Mouse (Mus musculus): ENCODE measurements around the gene Olfr918. TPM values are rescaled to one million over a fixed set of nuclear protein-coding genes. Genes with fewer than 3 reads are reported as not detected.

Gene Olfr918
- total RNA-seq (2021) = not detected
- long read RNA-seq, experiment 1 = 0 reads
- long read RNA-seq, experiment 2 = 0 reads

DNA sequence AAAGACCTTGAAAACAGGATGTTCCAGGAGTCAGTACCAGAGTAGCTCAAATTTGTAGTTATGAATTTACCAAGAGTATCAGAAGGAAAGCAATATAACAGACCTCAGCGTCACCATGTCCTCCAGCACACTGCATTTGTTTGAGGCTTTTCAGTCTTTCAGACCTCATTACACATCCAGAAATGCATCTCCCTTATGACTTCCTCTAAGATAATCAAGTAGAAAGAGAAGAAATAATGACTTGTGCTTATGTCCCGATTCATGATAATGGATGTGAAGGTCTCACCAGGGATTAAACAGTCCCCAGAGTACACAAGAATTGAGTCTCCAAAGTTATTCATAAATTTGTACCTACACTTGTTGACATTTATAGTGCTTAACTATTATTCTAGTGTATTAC is at the start of gene Olfr918:
TSS of gene Olfr918 (minus strand) at position 101 of the 400 bp plus-strand sequence.
- Histone ChIP-seq H3K4me3 (no peak within 1 kb of the TSS), H3K27ac (no peak within 1 kb of the TSS)
- no peak for TF ChIP-seq CTCF (conservative IDR thresholded peaks at IDR 0.05)
- DNase-seq (ENCODE audit: low spot score in 2 of 2) = no peak

DNA sequence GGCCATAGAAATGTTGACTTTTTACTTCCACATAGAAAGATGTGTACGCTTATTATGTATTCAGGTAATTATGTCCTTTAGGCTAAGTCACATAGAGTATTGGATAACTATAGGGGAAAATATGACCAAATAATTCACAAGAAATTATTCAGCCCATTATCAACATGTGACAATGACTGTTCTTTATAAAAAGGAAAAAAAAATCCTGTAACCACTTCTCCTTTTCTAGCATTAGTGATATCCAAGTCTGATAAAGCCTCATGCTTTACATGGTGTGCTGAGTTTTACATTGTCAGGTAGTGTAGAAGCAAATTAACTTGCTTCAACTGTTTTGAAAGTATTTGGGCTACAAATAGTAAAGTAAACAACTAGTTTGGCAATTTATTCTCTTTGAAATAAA is 49.6 kb upstream of the Olfr918 start:
- Histone ChIP-seq H3K27ac (no peak overlapping the region), H3K4me3 (no peak overlapping the region)
- TF ChIP-seq CTCF (conservative IDR thresholded peaks at IDR 0.05) = no peak
- DNase-seq (ENCODE audit: low spot score in 2 of 2) = no peak

DNA sequence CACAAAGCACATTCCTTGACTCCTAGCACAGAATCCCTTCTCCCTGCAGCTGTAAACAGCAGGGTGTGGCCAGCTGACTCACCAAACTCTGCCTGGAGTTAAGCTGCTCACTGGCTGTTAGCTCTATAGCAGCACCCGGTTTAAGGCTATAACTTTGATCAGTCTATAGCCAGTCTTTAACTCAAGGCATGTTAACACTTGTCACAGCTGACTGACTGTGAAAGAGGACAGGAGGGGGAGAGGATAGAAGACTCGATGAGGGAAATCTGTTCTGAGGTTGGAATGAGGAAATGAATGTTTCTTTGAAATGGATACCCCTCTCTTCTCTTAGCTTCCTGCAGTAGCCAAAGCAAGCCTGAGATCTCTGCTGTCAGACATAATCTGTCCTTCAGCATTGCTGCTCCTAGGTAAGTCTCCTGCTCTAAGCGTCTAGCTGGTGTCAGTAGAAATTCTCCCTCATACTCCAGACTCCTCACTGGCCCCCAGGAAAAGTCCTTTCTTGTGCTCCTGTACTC is 44.6 kb upstream of the Olfr918 start:
- peak overlapping the region; percentile 67; the same call in 1 of the 2 replicates for H3K27ac ChIP-seq

DNA sequence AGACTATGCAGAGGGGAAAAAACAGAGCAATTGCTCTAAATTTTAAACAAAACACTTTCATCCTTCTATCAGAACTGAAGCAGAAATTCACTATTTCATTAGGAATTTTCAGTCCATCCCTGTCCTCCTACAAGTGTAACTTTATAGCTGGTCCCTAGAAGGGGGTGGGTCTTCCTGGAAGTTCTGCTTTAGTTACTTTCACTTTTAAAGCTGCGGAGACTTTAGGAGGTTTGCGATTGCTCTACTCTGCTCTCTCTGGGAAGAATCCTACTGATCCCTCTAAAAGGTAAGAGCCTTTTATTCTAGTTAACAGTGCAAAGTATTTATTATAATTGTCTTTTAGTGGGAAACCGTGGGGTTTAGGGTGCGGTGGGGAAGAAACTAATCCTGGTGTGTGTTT is 43.7 kb upstream of the Olfr918 start, which contains the start of gene Vwa5a:
TSS of gene Vwa5a (plus strand) at position 167 of the 400 bp plus-strand sequence.
- TF ChIP-seq CTCF (conservative IDR thresholded peaks at IDR 0.05) = no peak
- peak within 1 kb of the TSS; percentile 67 for H3K27ac ChIP-seq
- H3K4me3 ChIP-seq = peak within 1 kb of the TSS; percentile 62
- peak; percentile 10 to 25 for DNase-seq (ENCODE audit: low spot score in 2 of 2)

More for the DNA sequence above, 44.6 kb upstream of the Olfr918 start:
- DNase-seq (ENCODE audit: low spot score in 2 of 2) = no peak
- peak overlapping the region; percentile 62 for H3K4me3 ChIP-seq
- no peak for TF ChIP-seq CTCF (conservative IDR thresholded peaks at IDR 0.05)

DNA sequence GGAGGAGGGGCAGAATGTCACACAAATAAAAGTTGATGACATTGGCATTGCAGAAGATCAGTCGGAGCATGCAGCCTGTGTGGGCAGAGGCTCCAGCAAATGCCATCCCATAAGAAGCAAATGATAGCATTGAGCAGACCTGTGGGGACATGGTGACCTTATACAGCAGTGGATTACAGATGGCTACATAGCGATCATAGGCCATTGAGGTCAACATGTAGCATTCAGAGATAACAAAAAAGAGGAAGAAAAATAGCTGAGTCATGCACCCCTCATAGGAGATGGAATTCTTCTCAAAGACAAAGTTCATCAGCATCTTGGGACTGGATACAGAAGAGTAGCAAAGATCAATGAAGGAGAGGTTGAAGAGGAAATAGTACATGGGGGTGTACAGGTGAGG is 1.5 kb downstream of the Olfr918 start:
- Histone ChIP-seq H3K4me3 (no peak overlapping the region), H3K27ac (no peak overlapping the region)
- TF ChIP-seq CTCF (conservative IDR thresholded peaks at IDR 0.05) = no peak
- DNase-seq (ENCODE audit: low spot score in 2 of 2) = no peak

DNA sequence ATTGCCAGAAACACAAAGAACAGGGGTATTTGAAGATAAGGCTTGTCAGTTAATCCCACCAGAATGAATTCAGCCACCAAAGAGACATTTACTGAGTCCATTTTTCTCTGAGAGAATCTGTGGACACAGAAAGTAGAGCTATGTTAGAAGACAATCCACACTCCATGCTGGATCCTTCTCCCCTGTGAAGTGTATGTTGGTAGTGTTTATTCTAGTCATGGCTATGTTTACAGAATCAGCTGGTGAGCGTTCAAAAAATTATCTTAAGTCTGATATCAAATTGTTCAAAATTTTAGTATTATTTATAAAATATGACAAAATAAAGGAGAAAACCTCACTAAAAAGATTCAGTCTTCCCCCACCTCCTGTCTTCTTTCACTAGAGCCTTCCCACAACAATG is 8.7 kb downstream of the Olfr918 start, which contains the start of gene Olfr917:
TSS of gene Olfr917 (minus strand) at position 101 of the 400 bp plus-strand sequence.
- no peak within 1 kb of the TSS for H3K4me3 ChIP-seq
- TF ChIP-seq CTCF (conservative IDR thresholded peaks at IDR 0.05) = no peak
- no peak within 1 kb of the TSS for H3K27ac ChIP-seq
- no peak for DNase-seq (ENCODE audit: low spot score in 2 of 2)

DNA sequence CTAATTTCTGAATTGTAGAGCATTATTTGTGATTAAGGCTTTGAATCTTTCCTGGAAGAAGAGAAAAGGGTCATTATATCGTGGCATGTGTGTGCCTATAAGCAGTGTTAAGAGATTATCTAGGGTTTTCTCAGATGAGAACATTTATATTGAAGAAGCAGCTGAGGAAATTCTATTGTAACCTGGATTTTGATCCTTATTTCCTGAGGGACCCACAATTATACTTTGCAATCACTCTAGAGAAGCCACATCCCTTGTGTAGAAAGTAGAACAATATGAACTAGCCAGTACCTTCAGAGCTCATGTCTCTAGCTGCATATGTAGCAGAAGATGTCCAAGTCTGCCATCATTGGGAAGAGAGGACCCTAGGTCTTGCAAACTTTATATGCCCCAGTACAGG is 14.6 kb downstream of the Olfr918 start, which contains the start of gene Olfr916:
TSS of gene Olfr916 (minus strand) at position 101 of the 400 bp plus-strand sequence.
- no peak for DNase-seq (ENCODE audit: low spot score in 2 of 2)
- no peak for TF ChIP-seq CTCF (conservative IDR thresholded peaks at IDR 0.05)
- Histone ChIP-seq H3K27ac (no peak within 1 kb of the TSS), H3K4me3 (no peak within 1 kb of the TSS)

DNA sequence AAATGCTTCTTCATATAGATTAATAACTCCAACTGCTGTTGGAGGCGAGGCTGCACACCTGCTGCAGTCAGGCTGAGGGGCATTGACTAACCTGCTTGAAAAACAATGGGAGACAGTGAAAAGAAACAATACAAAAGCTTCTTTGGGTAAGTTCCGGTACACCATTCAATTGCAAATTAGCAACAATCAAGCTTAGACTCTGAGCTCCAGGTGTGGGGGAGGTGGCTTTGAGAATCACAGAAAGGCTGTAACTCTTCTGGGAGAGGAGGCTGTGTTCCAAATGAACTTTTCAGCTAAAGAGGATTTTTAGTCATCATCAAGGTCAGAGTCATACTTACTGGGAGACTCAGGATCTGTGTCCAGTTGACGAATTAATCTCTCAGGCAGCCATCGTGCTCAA is 42.0 kb downstream of the Olfr918 start:
- DNase-seq (ENCODE audit: low spot score in 2 of 2) = no peak
- Histone ChIP-seq H3K4me3 (no peak overlapping the region), H3K27ac (no peak overlapping the region)
- TF ChIP-seq CTCF (conservative IDR thresholded peaks at IDR 0.05) = no peak

Other genes starting within 250 kb of the Olfr918 start
- not detected for gene Olfr901, start 245.1 kb downstream of the Olfr918 start, total RNA-seq (2021)
- gene Olfr902, start 226.9 kb downstream of the Olfr918 start, total RNA-seq (2021) = not detected
- gene Olfr904, start 211.5 kb downstream of the Olfr918 start, total RNA-seq (2021) = not detected
- gene Olfr905, start 203.5 kb downstream of the Olfr918 start, total RNA-seq (2021) = not detected
- gene Olfr906, start 187.5 kb downstream of the Olfr918 start, total RNA-seq (2021) = not detected
- not detected for gene Olfr907, start 178.8 kb downstream of the Olfr918 start, total RNA-seq (2021)
- gene Olfr911-ps1, start 153.0 kb downstream of the Olfr918 start, total RNA-seq (2021) = not detected
- gene Olfr910, start 136.8 kb downstream of the Olfr918 start, total RNA-seq (2021) = not detected
- gene Olfr912, start 94.4 kb downstream of the Olfr918 start, total RNA-seq (2021) = not detected
- not detected for gene Olfr913, start 81.8 kb downstream of the Olfr918 start, total RNA-seq (2021)
- gene Olfr914, start 69.5 kb downstream of the Olfr918 start, total RNA-seq (2021) = not detected
- gene Olfr916, start 14.7 kb downstream of the Olfr918 start, total RNA-seq (2021) = not detected
- gene Olfr917, start 8.8 kb downstream of the Olfr918 start, total RNA-seq (2021) = not detected
- gene Olfr919, start 29.1 kb upstream of the Olfr918 start, total RNA-seq (2021) = not detected
- gene Vwa5a, start 43.7 kb upstream of the Olfr918 start, total RNA-seq (2021) = 10 to 100 TPM in 1 of 2 experiments, 1 to 10 TPM in 1; 9.6 to 14.1 TPM
- under 1 TPM; 0.05 to 0.10 TPM for gene Olfr920, start 77.7 kb upstream of the Olfr918 start, total RNA-seq (2021)
- gene Olfr921, start 98.5 kb upstream of the Olfr918 start, total RNA-seq (2021) = not detected
- not detected for gene Olfr922, start 140.0 kb upstream of the Olfr918 start, total RNA-seq (2021)
- gene Olfr923, start 151.9 kb upstream of the Olfr918 start, total RNA-seq (2021) = not detected
- gene Olfr924, start 169.8 kb upstream of the Olfr918 start, total RNA-seq (2021) = not detected
- not detected for gene Olfr26, start 180.5 kb upstream of the Olfr918 start, total RNA-seq (2021)
- gene Olfr926, start 202.5 kb upstream of the Olfr918 start, total RNA-seq (2021) = not detected